Mouse (Mus musculus) thymus, postnatal 36 days (tissue): ENCODE data around the gene Camk1d.
"Not testable (repeated sequence)": the region's sequence is repeated elsewhere in the genome, so short reads cannot be mapped to it uniquely, and the experiment has no call there.

Experiments used
- DNase-seq, 2 experiments: peaks; one replicate each; pipeline ENCODE4 v3.0.0; 2022; ENCODE audit warnings: mixed read lengths in 2 of 2

Camk1d gene

GRCm38 (mm10) chr2:5607920-5608841, 106.1 kb downstream of the Camk1d start:
- no peak for DNase-seq

GRCm38 (mm10) chr2:5605849-5606248, 108.5 kb downstream of the Camk1d start:
- no peak for DNase-seq

- DNase-seq, result no peak
Measured at GRCm38 (mm10) chr2:5602044-5602443, 112.3 kb downstream of the Camk1d start.

GRCm38 (mm10) chr2:5601243-5601642, 113.1 kb downstream of the Camk1d start:
- not testable (repeated sequence) for DNase-seq

GRCm38 (mm10) chr2:5600183-5600962, 113.9 kb downstream of the Camk1d start:
- no peak for DNase-seq

GRCm38 (mm10) chr2:5599713-5600112, 114.6 kb downstream of the Camk1d start:
- DNase-seq, result no peak

- DNase-seq, result no peak
Measured at GRCm38 (mm10) chr2:5598533-5598932, 115.8 kb downstream of the Camk1d start.

GRCm38 (mm10) chr2:5596882-5597281, 117.4 kb downstream of the Camk1d start:
- no peak for DNase-seq

- no peak for DNase-seq
Measured at GRCm38 (mm10) chr2:5595356-5596191, 118.7 kb downstream of the Camk1d start.

GRCm38 (mm10) chr2:5592461-5593136, 121.7 kb downstream of the Camk1d start:
- DNase-seq, result no peak

- no peak for DNase-seq
Measured at GRCm38 (mm10) chr2:5590074-5590473, 124.2 kb downstream of the Camk1d start.

GRCm38 (mm10) chr2:5589163-5589562, 125.2 kb downstream of the Camk1d start:
- DNase-seq, result no peak

GRCm38 (mm10) chr2:5588329-5588982, 125.9 kb downstream of the Camk1d start:
- no peak for DNase-seq

- no peak for DNase-seq
Measured at GRCm38 (mm10) chr2:5584318-5585027, 129.8 kb downstream of the Camk1d start.

GRCm38 (mm10) chr2:5579391-5579790, 134.9 kb downstream of the Camk1d start:
- no peak for DNase-seq

GRCm38 (mm10) chr2:5577399-5578129, 136.8 kb downstream of the Camk1d start:
- DNase-seq, result no peak

GRCm38 (mm10) chr2:5572314-5573006, 141.9 kb downstream of the Camk1d start:
- no peak for DNase-seq

- DNase-seq, result no peak
Measured at GRCm38 (mm10) chr2:5566611-5567010, 147.7 kb downstream of the Camk1d start.

- DNase-seq, result no peak
Measured at GRCm38 (mm10) chr2:5563685-5564084, 150.6 kb downstream of the Camk1d start.

GRCm38 (mm10) chr2:5561446-5561845, 152.9 kb downstream of the Camk1d start:
- DNase-seq, result no peak
